Mouse (Mus musculus) kidney, postnatal 36 days (tissue): ENCODE measurements around the gene Kif18b.

ENCODE experiments used
- DNase-seq, 2 experiments: peaks; one replicate each; pipeline ENCODE4 v3.0.0; 2021 to 2022; ENCODE audit warnings: mixed read lengths in 2 of 2

The Kif18b gene

DNA sequence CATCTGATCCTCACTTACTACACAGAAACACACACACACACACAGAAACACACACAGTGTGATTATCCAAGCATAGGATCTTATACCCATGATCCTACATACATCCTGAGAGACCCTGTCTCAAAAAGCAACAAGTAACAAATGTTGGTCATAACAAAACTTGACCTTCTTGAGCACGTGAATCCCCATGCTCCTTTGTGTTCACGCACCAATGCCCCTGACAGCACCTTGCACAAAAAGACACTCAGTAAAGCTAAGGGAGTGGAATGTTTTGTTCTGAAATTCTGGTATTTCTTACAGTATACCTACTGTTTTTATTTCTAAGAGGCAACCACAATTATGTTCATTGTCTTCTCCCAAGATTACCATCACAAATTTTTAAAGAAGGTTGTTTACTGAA is 45.4 kb downstream of the Kif18b start:
- no peak for DNase-seq

DNA sequence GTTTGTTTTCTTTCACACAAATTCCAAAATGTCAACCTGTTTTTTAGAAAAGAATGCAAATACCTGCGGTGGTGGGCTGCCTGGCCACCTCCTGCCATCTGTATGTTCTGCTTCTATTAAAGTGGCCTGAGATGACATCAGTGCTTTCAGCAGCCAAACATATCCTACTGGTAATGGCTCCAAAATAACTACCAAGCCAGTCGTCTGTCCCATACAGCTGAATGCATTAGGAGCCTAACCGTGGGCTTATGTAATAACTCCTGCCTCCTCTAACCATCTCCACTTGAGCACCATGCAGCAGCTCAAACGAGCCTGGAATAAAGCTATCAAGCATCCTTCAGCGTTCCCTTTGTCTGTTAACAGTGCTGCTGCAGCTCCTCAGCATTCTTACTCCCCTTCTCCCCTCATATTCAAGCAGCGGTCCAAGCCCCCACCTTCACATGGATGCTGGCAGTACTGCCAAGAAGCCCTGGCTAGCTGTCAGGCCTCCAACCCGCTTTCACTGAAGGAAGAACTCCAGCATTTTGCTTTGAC is 50.1 kb downstream of the Kif18b start:
- no peak for DNase-seq

DNA sequence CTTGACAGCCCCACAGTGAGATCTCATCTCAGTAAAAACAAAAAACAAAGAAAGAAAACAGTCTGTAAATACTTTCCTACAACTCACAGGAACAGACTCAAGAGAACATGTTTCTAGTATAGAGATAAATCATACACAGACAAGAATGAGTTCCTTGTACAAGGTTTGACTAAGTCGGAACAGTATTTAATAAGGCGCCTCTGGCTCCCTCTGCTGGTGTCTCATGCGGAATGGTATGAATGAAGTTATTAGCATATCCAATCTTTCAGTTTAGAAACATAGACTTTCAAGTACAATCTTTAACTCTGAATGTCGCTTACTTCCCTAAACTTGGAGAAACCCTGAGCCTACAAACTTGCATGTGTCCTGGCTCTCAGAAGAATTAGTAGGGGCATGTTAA is 60.7 kb downstream of the Kif18b start:
- peak; percentile 74 to 91 for DNase-seq

DNA sequence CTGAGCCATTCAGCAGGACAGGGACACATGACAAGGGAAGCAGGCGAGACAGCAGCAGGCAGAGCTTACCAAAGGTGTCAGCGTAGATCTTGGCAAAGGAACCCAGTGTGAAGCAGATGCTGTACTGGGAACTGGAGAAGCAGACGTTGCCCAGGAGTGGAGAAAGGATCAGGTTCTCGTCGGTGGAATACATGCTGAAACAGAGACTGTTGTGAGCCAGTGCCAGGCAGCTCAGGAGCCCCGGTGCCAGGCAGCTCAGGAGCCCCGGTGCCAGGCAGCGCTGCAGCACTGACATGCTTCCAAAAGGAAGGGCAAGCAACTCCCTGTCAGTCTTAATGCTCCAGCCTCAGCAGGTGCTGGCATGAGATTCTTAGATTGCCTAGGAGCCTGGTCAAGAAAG is 65.0 kb downstream of the Kif18b start:
- DNase-seq: no peak

DNA sequence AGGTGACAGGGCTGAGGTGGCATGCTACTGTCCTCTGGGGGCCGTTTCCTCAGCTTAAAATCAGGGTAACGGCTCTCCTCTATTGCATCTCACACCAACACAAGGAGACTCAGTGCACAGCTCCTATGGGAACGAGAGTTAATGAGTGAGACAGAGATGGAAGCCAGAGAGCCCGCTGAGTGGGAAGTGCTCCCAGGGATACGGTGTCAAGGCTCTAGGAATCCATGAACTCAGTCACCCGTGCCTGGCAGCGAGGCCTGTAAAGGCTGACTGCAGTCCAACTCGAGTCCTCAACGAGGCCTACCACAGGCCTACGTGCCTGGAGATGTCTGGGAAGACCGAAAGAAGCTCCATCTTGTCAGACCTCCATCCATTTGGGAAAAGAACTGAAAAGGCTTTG is 66.0 kb downstream of the Kif18b start:
- DNase-seq: no peak

DNA sequence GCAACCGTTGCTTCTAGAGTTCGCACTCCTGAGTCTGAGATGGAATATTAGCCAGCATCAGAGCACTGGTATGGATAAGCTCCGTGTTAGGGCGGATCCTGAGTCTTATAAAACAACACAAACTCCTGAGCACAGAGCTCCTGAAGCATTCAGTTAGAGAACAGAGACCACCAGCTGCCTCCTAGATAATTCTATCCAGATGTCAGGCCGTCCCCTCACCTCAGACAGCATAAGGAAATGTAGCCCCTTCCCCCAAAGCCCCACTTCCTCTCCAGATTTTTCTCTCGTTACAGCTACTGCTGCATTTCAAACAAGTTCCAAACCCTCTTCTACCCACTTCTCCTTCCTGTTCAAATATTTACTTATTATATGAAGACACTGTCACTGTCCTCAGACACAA is 69.0 kb downstream of the Kif18b start:
- no peak for DNase-seq
